Mouse (Mus musculus) E14TG2a.4 (cell line): Measurements from ENCODE around the gene Gpx7.

Experiments used
- CTCF ChIP-seq: conservative IDR thresholded peaks from 2 replicates; pipeline ENCODE4 v1.5.1; 2014; ENCODE audit warnings: low read length
- NANOG ChIP-seq: IDR thresholded peaks from 2 replicates; pipeline ENCODE4 v1.6.1; 2014; ENCODE audit warnings: borderline replicate concordance, low read length, mixed read lengths

GRCm38 (mm10) chr4:108406861-108407401, at the start of gene Gpx7:
- TF ChIP-seq CTCF, result no peak
- TF ChIP-seq NANOG, result no peak
